10 mouse cellular contexts compared by ENCODE assay signal in genomic region chr3:64587618-64588017, GRCm38 (mm10). TPM values are rescaled to one million over a fixed set of nuclear protein-coding genes. Genes with fewer than 3 reads are reported as not detected.
DNase-seq lines count a peak whose midpoint lies in the region; ATAC-seq and TF ChIP-seq lines count a peak whose summit lies in the region.
"Had no signal": no experiment of that assay in that cellular context is flagged by ENCODE, and none has a peak within 500 bp of the region (broad histone marks: within the 10 kb centered on the region; RNA-seq: fewer than 3 reads in every experiment).

No protein-coding gene starts in this region.

- H3K4me2 ChIP-seq in midbrain, embryonic 15.5 days = no peak overlapping the region
- H3K4me2 ChIP-seq in stomach, postnatal 0 days (replicated peaks; ENCODE audit: low read depth) = no peak overlapping the region

- no peaks in the 10 kb centered on the region for H3K36me3 ChIP-seq in midbrain, embryonic 10.5 days
- H3K36me3 ChIP-seq in midbrain, embryonic 15.5 days (replicated peaks) = no peaks in the 10 kb centered on the region
- H3K36me3 ChIP-seq in stomach, postnatal 0 days (ENCODE audit: control insufficient read depth, insufficient read depth, low read length) = no peaks in the 10 kb centered on the region

- intact Hi-C loops in gastrocnemius, adult 2 months (cut with DNase I) = no loop called here
- intact Hi-C loops in gastrocnemius, postnatal 36 days (cut with DNase I) = no loop called here

- WGBS in midbrain, embryonic 10.5 days = 77% methylated on average over 9 of the region's 9 CpGs
- WGBS in midbrain, embryonic 15.5 days = 71% methylated on average over 9 of the region's 9 CpGs
- 70% methylated on average over 9 of the region's 9 CpGs for WGBS in stomach, postnatal 0 days

- no peak overlapping the region for H3K9ac ChIP-seq in midbrain, embryonic 15.5 days
- H3K9ac ChIP-seq in stomach, postnatal 0 days (ENCODE audit: low read length) = no peak overlapping the region

- no peak for ATAC-seq in midbrain, embryonic 15.5 days (replicated peaks)
- ATAC-seq in stomach, postnatal 0 days (ENCODE audit: low FRiP score, low TSS enrichment) = no peak

- H3K27me3 ChIP-seq in midbrain, embryonic 10.5 days (ENCODE audit: low read depth, poor library complexity, severe bottlenecking) = no peaks in the 10 kb centered on the region
- no peaks in the 10 kb centered on the region for H3K27me3 ChIP-seq in midbrain, embryonic 15.5 days (replicated peaks)
- H3K27me3 ChIP-seq in stomach, postnatal 0 days (ENCODE audit: control insufficient read depth, insufficient read depth, low read length) = no peaks in the 10 kb centered on the region

- H3K4me1 ChIP-seq in midbrain, embryonic 10.5 days = no peaks in the 10 kb centered on the region
- H3K4me1 ChIP-seq in midbrain, embryonic 15.5 days = no peaks in the 10 kb centered on the region
- no peaks in the 10 kb centered on the region for H3K4me1 ChIP-seq in stomach, postnatal 0 days (replicated peaks; ENCODE audit: control insufficient read depth, insufficient read depth)

- TF ChIP-seq EP300 in stomach, postnatal 0 days (optimal IDR thresholded peaks at IDR 0.05) = no peak

- peak; percentile 28; the same call in 1 of the 2 replicates for TF ChIP-seq CTCF in gastrocnemius, adult 2 months (IDR thresholded peaks at IDR 0.05)
- TF ChIP-seq CTCF in stomach, postnatal 0 days (IDR thresholded peaks at IDR 0.05; ENCODE audit: low read depth) = peak; percentile 58

- H3K9me3 ChIP-seq in midbrain, embryonic 10.5 days (replicated peaks) = peaks cover 14% of the 10 kb centered on the region; the same call in 1 of the 2 replicates
- no peaks in the 10 kb centered on the region for H3K9me3 ChIP-seq in midbrain, embryonic 15.5 days
- no peaks in the 10 kb centered on the region for H3K9me3 ChIP-seq in stomach, postnatal 0 days (ENCODE audit: control insufficient read depth, low read length)

- no peak overlapping the region for H3K27ac ChIP-seq in gastrocnemius, adult 2 months
- H3K27ac ChIP-seq in midbrain, embryonic 10.5 days (replicated peaks) = no peak overlapping the region
- H3K27ac ChIP-seq in midbrain, embryonic 15.5 days = no peak overlapping the region
- no peak overlapping the region for H3K27ac ChIP-seq in stomach, postnatal 0 days (replicated peaks)

- H3K4me3 ChIP-seq in gastrocnemius, adult 2 months = no peak overlapping the region
- H3K4me3 ChIP-seq in midbrain, embryonic 10.5 days = no peak overlapping the region
- H3K4me3 ChIP-seq in midbrain, embryonic 15.5 days = no peak overlapping the region
- H3K4me3 ChIP-seq in stomach, postnatal 0 days (ENCODE audit: low read depth, low read length) = no peak overlapping the region

- no peak for DNase-seq in gastrocnemius, adult 2 months
- no peak for DNase-seq in gastrocnemius, postnatal 36 days
- DNase-seq in midbrain, embryonic 10.5 days (ENCODE audit: low spot score) = peak; percentile 13
- DNase-seq in embryo, embryonic 11 days = peak; percentile 16
- peak; percentile 13 for DNase-seq in stomach, postnatal 0 days (ENCODE audit: low spot score)
- DNase-seq in thymus, postnatal 25 days = no peak
- DNase-seq in right cerebral cortex, postnatal 36 days (ENCODE audit: low spot score in 2 of 2) = no peak

RNA-seq across cellular contexts. Expression of gene Vmn2r6, which starts 22.0 kb away (rescaled TPM):
- total RNA-seq in gastrocnemius, adult 2 months (2021) = not detected
- total RNA-seq in gastrocnemius, postnatal 36 days (2021) = not detected
- polyA plus RNA-seq in midbrain, embryonic 10.5 days (2016; fragmentation: Nextera tagmentation; extraction: Ambion mirVana) = not detected in 2 replicates
- polyA plus RNA-seq in midbrain, embryonic 15.5 days (2015; fragmentation: Nextera tagmentation; extraction: Ambion mirVana) = not detected in 2 replicates
- polyA plus RNA-seq in stomach, postnatal 0 days (2015; fragmentation: Nextera tagmentation; extraction: Ambion mirVana) = 0.01 TPM in 1 of 2 replicates, not detected in the other
- total RNA-seq: gastrocnemius, postnatal 4 days had no signal
- polyA plus RNA-seq: limb, embryonic 14.5 days had no signal

Comparison
In these comparisons a context has a peak if more than half of its experiments do, and no peak if none do; other contexts are left out.
1. DNase-seq: peak in midbrain, embryonic 10.5 days (single experiment), embryo, embryonic 11 days (single experiment) and stomach, postnatal 0 days (single experiment); none in gastrocnemius, adult 2 months (single experiment), gastrocnemius, postnatal 36 days (0 of 2), thymus, postnatal 25 days (single experiment) and right cerebral cortex, postnatal 36 days (0 of 2).